Mouse (Mus musculus): ENCODE data around the gene D430042O09Rik. TPM values are rescaled to one million over a fixed set of nuclear protein-coding genes. Genes with fewer than 3 reads are reported as not detected.

The D430042O09Rik gene
- polyA plus RNA-seq, 1 experiment from 2014 or later: 9.0 TPM

DNA sequence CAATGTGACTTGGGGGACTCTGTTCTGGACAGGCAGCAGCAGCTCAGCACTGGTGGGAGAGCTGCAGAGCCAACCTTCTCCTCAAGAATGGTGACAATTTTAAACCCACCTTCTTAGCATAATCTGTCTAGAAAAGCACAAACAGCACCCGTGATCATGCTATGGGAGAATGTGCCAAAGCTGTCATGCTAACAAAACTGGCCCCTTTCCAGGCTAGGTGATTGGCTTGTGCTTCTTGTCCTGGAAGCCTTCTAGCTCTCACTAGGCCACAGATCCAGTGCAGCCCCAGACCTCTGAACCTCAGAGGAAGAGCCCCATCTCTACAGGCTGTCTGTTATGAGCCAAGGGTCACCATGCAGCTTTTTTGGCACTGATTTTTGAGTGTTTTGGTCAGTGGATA is 98.9 kb downstream of the D430042O09Rik start:
- H3K4me1 ChIP-seq (ENCODE audit: control insufficient read depth, insufficient read depth, low read length): no peaks in the 10 kb centered on the region
- H3K4me2 ChIP-seq (ENCODE audit: low read depth, low read length): no peak overlapping the region
- H3K4me3 ChIP-seq (ENCODE audit: low read depth, low read length): no peak overlapping the region
- DNase-seq (ENCODE audit: low spot score): no peak
- no peak overlapping the region for H3K27ac ChIP-seq (replicated peaks; ENCODE audit: low read depth, low read length)
- H3K27me3 ChIP-seq (replicated peaks; ENCODE audit: control insufficient read depth, insufficient read depth, low read length): no peaks in the 10 kb centered on the region
- no peak for ATAC-seq (ENCODE audit: low read depth)
- no peaks in the 10 kb centered on the region for H3K9me3 ChIP-seq (ENCODE audit: control insufficient read depth, low read length)
- H3K9ac ChIP-seq (ENCODE audit: low read depth, low read length): no peak overlapping the region
- WGBS: 81% methylated on average over 1 of the region's 1 CpGs
- H3K36me3 ChIP-seq (ENCODE audit: control insufficient read depth, insufficient read depth, low read length): no peaks in the 10 kb centered on the region

DNA sequence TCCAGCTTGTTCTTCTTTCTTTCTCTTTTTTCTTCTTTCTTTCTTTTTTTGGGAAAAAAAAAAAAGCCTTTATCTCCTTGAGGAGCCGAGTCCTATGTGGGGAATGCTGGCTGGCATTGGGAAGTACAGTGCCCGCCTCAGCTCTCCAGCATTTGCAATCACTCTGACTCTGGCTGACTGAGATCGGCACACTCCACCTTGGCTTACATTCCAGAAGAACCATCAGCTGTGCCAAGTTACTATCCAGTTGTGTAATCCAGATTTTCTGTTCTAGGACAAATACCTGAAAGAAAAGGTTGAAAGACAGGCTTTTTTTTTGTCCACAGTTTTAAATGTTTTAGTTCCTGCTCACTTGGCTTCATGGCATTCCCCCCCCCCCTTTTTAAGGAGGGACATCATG is 100.5 kb downstream of the D430042O09Rik start:
- no peak overlapping the region for H3K4me2 ChIP-seq (ENCODE audit: low read depth, low read length)
- ATAC-seq (ENCODE audit: low read depth): no peak
- WGBS: 87% methylated on average over 3 of the region's 3 CpGs
- H3K4me3 ChIP-seq (ENCODE audit: low read depth, low read length): no peak overlapping the region
- H3K27me3 ChIP-seq (replicated peaks; ENCODE audit: control insufficient read depth, insufficient read depth, low read length): no peaks in the 10 kb centered on the region
- H3K27ac ChIP-seq (replicated peaks; ENCODE audit: low read depth, low read length): no peak overlapping the region
- H3K4me1 ChIP-seq (ENCODE audit: control insufficient read depth, insufficient read depth, low read length): no peaks in the 10 kb centered on the region
- no peaks in the 10 kb centered on the region for H3K9me3 ChIP-seq (ENCODE audit: control insufficient read depth, low read length)
- DNase-seq (ENCODE audit: low spot score): no peak
- H3K9ac ChIP-seq (ENCODE audit: low read depth, low read length): no peak overlapping the region
- peaks cover 6% of the 10 kb centered on the region; the same call in 1 of the 2 replicates for H3K36me3 ChIP-seq (ENCODE audit: control insufficient read depth, insufficient read depth, low read length)

DNA sequence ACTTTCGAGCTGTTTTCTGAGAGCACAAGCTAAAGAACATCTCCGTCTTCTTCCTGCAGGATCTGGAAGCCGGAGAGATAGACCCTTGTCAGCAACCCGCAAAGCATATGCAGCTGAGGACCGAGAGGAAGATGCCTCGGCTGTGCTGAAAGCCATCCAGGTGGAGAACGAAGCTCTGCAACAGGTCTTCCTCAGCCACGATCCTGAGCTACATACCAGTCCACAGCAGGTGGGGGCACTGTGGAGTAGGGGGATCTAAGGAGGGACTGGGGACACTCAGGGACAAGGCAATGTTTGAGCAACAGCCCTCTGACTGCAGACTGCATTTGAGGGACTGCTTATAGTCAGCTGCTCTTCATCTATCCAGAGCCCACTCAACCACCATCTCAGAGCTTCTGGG is 105.0 kb downstream of the D430042O09Rik start:
- no peaks in the 10 kb centered on the region for H3K4me1 ChIP-seq (ENCODE audit: control insufficient read depth, insufficient read depth, low read length)
- peaks cover 24% of the 10 kb centered on the region; the same call in 1 of the 2 replicates for H3K36me3 ChIP-seq (ENCODE audit: control insufficient read depth, insufficient read depth, low read length)
- no peak for DNase-seq (ENCODE audit: low spot score)
- 91% methylated on average over 8 of the region's 8 CpGs for WGBS
- H3K4me2 ChIP-seq (ENCODE audit: low read depth, low read length): no peak overlapping the region
- no peak for ATAC-seq (ENCODE audit: low read depth)
- H3K27ac ChIP-seq (replicated peaks; ENCODE audit: low read depth, low read length): no peak overlapping the region
- H3K27me3 ChIP-seq (replicated peaks; ENCODE audit: control insufficient read depth, insufficient read depth, low read length): no peaks in the 10 kb centered on the region
- H3K4me3 ChIP-seq (ENCODE audit: low read depth, low read length): no peak overlapping the region
- H3K9me3 ChIP-seq (ENCODE audit: control insufficient read depth, low read length): no peaks in the 10 kb centered on the region
- H3K9ac ChIP-seq (ENCODE audit: low read depth, low read length): no peak overlapping the region

DNA sequence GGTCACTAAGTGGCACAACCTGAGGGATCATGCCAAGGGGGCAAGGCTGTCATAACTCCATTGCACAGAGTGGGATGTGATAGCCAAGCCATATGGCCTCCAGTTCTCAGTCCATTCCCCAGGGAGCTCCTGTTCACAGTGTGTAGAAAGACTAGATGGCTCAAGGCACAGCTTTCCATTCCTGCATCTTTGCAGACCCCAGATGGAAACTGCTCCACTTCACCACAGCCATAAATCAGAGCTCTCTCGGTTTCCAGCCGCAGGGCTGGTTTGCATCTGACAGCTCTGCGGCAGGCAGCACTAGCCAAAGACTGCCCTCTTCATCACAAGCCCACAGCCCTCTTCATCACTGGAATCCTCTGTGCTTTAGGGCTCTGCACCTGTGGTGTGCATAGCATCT is 108.0 kb downstream of the D430042O09Rik start:
- no peak overlapping the region for H3K4me2 ChIP-seq (ENCODE audit: low read depth, low read length)
- ATAC-seq (ENCODE audit: low read depth): no peak
- no peak overlapping the region for H3K9ac ChIP-seq (ENCODE audit: low read depth, low read length)
- H3K36me3 ChIP-seq (ENCODE audit: control insufficient read depth, insufficient read depth, low read length): peaks cover 24% of the 10 kb centered on the region; the same call in 1 of the 2 replicates
- no peaks in the 10 kb centered on the region for H3K4me1 ChIP-seq (ENCODE audit: control insufficient read depth, insufficient read depth, low read length)
- DNase-seq (ENCODE audit: low spot score): peak; percentile 19
- WGBS: 74% methylated on average over 3 of the region's 3 CpGs
- no peak overlapping the region for H3K27ac ChIP-seq (replicated peaks; ENCODE audit: low read depth, low read length)
- no peak overlapping the region for H3K4me3 ChIP-seq (ENCODE audit: low read depth, low read length)
- H3K9me3 ChIP-seq (ENCODE audit: control insufficient read depth, low read length): no peaks in the 10 kb centered on the region
- H3K27me3 ChIP-seq (replicated peaks; ENCODE audit: control insufficient read depth, insufficient read depth, low read length): no peaks in the 10 kb centered on the region

DNA sequence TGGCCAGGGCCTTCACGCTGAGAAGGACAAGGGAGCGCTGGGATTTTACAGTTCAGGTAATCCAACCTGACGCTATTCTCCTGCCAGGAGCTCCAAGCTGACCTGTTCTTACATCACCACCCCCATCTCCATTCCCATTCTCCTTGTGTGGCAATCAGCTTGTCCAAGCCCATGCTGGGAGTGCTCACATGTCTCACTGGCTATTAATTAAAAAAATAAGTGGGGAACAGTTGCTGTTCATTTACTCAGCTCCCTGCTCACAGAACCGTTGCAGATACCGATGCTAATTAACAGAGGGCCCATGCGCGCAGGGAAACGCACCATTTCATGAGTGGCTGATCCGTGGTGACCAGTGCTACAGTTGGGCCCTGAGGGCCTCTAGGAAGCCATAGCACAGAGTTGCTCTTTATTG is 110.6 kb downstream of the D430042O09Rik start:
- no peak overlapping the region for H3K27ac ChIP-seq (replicated peaks; ENCODE audit: low read depth, low read length)
- H3K4me1 ChIP-seq (ENCODE audit: control insufficient read depth, insufficient read depth, low read length): no peaks in the 10 kb centered on the region
- H3K27me3 ChIP-seq (replicated peaks; ENCODE audit: control insufficient read depth, insufficient read depth, low read length): no peaks in the 10 kb centered on the region
- H3K36me3 ChIP-seq (ENCODE audit: control insufficient read depth, insufficient read depth, low read length): peaks cover 17% of the 10 kb centered on the region; the same call in 1 of the 2 replicates
- H3K4me3 ChIP-seq (ENCODE audit: low read depth, low read length): no peak overlapping the region
- H3K4me2 ChIP-seq (ENCODE audit: low read depth, low read length): no peak overlapping the region
- no peaks in the 10 kb centered on the region for H3K9me3 ChIP-seq (ENCODE audit: control insufficient read depth, low read length)
- no peak overlapping the region for H3K9ac ChIP-seq (ENCODE audit: low read depth, low read length)
- 56% methylated on average over 9 of the region's 9 CpGs for WGBS
- no peak for DNase-seq (ENCODE audit: low spot score)
- no peak for ATAC-seq (ENCODE audit: low read depth)

DNA sequence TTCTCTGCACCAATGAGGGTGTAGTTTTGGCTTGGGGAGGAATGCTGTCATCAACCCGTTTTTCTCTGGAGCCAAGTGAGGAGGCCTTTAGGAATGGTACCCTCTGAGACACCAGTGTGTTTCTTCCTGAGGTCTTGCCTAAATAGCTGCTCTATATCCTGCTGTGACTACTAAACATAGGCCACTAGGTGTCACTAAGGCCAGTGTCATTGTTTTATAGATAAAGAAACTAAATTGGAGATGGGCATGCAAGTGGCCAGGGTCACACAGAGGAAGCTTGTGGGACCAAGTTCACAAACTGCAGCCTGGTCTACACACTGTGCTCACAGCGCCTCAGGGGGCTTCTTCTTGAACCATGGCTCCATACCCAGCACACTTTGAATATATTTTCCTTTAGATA is 112.5 kb downstream of the D430042O09Rik start:
- H3K4me3 ChIP-seq (ENCODE audit: low read depth, low read length): no peak overlapping the region
- 0 out of 2 replicates have a peak, but pooled peaks cover 5% of the 10 kb centered on the region for H3K36me3 ChIP-seq (ENCODE audit: control insufficient read depth, insufficient read depth, low read length)
- H3K9me3 ChIP-seq (ENCODE audit: control insufficient read depth, low read length): no peaks in the 10 kb centered on the region
- no peak overlapping the region for H3K9ac ChIP-seq (ENCODE audit: low read depth, low read length)
- H3K27ac ChIP-seq (replicated peaks; ENCODE audit: low read depth, low read length): no peak overlapping the region
- WGBS: 55% methylated on average over 2 of the region's 2 CpGs
- H3K4me1 ChIP-seq (ENCODE audit: control insufficient read depth, insufficient read depth, low read length): no peaks in the 10 kb centered on the region
- H3K4me2 ChIP-seq (ENCODE audit: low read depth, low read length): no peak overlapping the region
- ATAC-seq (ENCODE audit: low read depth): no peak
- no peaks in the 10 kb centered on the region for H3K27me3 ChIP-seq (replicated peaks; ENCODE audit: control insufficient read depth, insufficient read depth, low read length)
- peak; percentile 25 for DNase-seq (ENCODE audit: low spot score)

GRCm38 (mm10) chr7:125826425-125826824 is 118.7 kb downstream of the D430042O09Rik start:
- H3K36me3 ChIP-seq (ENCODE audit: control insufficient read depth, insufficient read depth, low read length): no peaks in the 10 kb centered on the region
- ATAC-seq (ENCODE audit: low read depth): no peak

DNA sequence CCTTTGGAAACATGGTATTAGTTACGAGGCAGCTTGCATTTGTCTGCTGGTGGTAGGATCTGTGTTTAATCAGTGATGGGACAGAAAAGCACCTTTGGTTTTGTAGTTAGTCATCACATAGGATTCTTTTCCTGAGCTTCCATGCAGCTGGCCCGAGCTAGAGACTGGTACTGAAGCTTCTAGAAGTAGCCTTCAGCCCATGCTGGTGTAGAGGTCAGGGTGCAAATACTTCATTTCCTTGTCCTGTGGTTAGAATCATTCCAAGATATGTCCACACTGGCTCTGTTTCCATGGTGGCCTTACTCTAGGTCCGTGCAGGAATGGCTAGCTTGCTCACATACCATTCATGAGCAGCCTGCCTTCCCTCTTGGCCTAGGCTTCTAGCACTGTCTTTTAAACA is 119.2 kb downstream of the D430042O09Rik start:
- 0 out of 2 replicates have a peak overlapping the region, but pooled peaks have one; percentile 7 for H3K27ac ChIP-seq (replicated peaks; ENCODE audit: low read depth, low read length)
- no peaks in the 10 kb centered on the region for H3K36me3 ChIP-seq (ENCODE audit: control insufficient read depth, insufficient read depth, low read length)
- H3K4me3 ChIP-seq (ENCODE audit: low read depth, low read length): no peak overlapping the region
- H3K4me1 ChIP-seq (ENCODE audit: control insufficient read depth, insufficient read depth, low read length): peaks cover 33% of the 10 kb centered on the region
- H3K4me2 ChIP-seq (ENCODE audit: low read depth, low read length): no peak overlapping the region
- no peaks in the 10 kb centered on the region for H3K9me3 ChIP-seq (ENCODE audit: control insufficient read depth, low read length)
- H3K27me3 ChIP-seq (replicated peaks; ENCODE audit: control insufficient read depth, insufficient read depth, low read length): no peaks in the 10 kb centered on the region
- 46% methylated on average over 3 of the region's 3 CpGs for WGBS
- peak; percentile 58 for DNase-seq (ENCODE audit: low spot score)
- ATAC-seq (ENCODE audit: low read depth): no peak
- H3K9ac ChIP-seq (ENCODE audit: low read depth, low read length): no peak overlapping the region

More at GRCm38 (mm10) chr7:125826425-125826824, 118.7 kb downstream of the D430042O09Rik start:
- WGBS: 52% methylated on average over 2 of the region's 2 CpGs
- H3K4me2 ChIP-seq (ENCODE audit: low read depth, low read length): no peak overlapping the region
- no peaks in the 10 kb centered on the region for H3K27me3 ChIP-seq (replicated peaks; ENCODE audit: control insufficient read depth, insufficient read depth, low read length)
- peaks cover 32% of the 10 kb centered on the region for H3K4me1 ChIP-seq (ENCODE audit: control insufficient read depth, insufficient read depth, low read length)
- no peak for DNase-seq (ENCODE audit: low spot score)
- no peak overlapping the region for H3K27ac ChIP-seq (replicated peaks; ENCODE audit: low read depth, low read length)
- no peaks in the 10 kb centered on the region for H3K9me3 ChIP-seq (ENCODE audit: control insufficient read depth, low read length)
- no peak overlapping the region for H3K4me3 ChIP-seq (ENCODE audit: low read depth, low read length)
- H3K9ac ChIP-seq (ENCODE audit: low read depth, low read length): no peak overlapping the region

DNA sequence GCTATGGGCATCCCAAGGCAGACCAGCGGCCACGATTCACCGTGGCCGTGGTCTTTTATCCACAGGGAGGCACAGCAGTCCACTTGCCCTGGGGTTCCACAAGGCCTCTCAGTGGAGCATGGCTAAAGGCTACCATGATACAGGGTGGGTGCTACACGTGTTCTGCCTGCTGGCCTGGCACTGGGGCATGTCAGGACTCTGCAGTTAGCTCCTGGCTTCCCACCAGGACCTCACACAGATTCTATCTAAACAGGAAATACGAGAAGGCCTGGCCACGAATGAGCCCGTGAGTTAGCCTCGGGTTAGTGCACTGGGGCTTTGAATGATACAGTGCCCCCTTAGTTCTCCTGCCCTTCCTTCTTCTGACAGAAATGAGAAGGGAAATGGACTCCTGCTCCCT is 119.7 kb downstream of the D430042O09Rik start:
- peak; percentile 67 for ATAC-seq (ENCODE audit: low read depth)
- H3K27me3 ChIP-seq (replicated peaks; ENCODE audit: control insufficient read depth, insufficient read depth, low read length): no peaks in the 10 kb centered on the region
- peaks cover 38% of the 10 kb centered on the region for H3K4me1 ChIP-seq (ENCODE audit: control insufficient read depth, insufficient read depth, low read length)
- no peak overlapping the region for H3K9ac ChIP-seq (ENCODE audit: low read depth, low read length)
- H3K4me2 ChIP-seq (ENCODE audit: low read depth, low read length): no peak overlapping the region
- H3K4me3 ChIP-seq (ENCODE audit: low read depth, low read length): no peak overlapping the region
- H3K9me3 ChIP-seq (ENCODE audit: control insufficient read depth, low read length): no peaks in the 10 kb centered on the region
- WGBS: 41% methylated on average over 9 of the region's 9 CpGs
- H3K27ac ChIP-seq (replicated peaks; ENCODE audit: low read depth, low read length): 0 out of 2 replicates have a peak overlapping the region, but pooled peaks have one; percentile 7
- no peaks in the 10 kb centered on the region for H3K36me3 ChIP-seq (ENCODE audit: control insufficient read depth, insufficient read depth, low read length)
- DNase-seq (ENCODE audit: low spot score): peak; percentile 68
